Mouse (Mus musculus): ENCODE results near the gene Erc1.

GRCm38 (mm10) chr6:119711649-119712305, 136.2 kb downstream of the Erc1 start:
- TF ChIP-seq POLR2A (IDR thresholded peaks at IDR 0.05; ENCODE audit: low read depth, low read length) (no peak), CTCF (IDR thresholded peaks at IDR 0.05; ENCODE audit: borderline replicate concordance, insufficient read depth, low read length) (no peak)

Data from embryonic fibroblast, embryonic 13.5 days (primary cell).